Mouse (Mus musculus): ENCODE results near the gene Syt17.

Syt17 gene

DNA sequence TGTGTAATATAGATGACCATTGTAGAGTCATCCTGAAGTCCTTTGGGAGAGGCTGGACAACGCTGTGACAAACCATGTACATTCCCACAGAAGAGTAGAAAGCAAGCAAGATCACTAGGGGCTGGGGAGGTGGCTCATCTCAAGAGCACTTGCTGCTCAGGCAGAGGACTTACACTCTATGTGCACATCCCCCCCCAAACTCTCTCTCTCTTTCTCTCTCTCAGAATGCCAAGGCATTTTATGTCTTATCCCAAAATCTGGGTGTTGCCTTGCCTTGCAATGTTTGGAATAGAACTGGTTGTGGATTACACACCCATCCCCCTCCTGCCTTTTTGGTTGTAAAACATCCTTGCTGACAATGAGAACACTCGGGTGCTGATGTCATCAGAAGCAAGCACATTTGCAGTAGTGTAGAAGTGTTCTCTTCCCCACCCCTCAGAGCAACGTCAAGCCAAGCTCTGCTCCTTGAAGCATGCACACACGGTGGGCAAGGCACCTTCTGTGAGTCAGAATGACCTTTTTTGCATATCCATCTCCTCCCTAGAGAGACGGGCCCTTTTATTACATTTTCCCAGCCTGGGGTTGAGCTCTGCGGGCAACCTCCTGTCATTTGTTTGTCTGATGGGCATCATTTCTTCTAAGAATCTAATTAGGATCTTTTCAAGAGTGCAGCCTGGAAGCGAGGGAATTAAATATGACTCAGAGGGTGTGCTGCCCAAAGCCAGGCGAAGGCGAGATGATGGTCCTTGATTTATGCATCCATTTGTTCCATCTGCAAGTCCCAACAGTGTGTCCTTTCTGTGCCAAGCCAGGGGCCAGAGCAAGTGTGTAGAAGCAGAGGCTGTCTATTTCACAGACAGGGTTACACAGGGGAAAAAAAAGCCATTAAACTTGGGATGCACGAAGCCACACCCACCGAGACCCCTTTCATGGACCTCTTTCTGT lies 15.1 kb upstream of the Syt17 start:
- no peak for DNase-seq

DNA sequence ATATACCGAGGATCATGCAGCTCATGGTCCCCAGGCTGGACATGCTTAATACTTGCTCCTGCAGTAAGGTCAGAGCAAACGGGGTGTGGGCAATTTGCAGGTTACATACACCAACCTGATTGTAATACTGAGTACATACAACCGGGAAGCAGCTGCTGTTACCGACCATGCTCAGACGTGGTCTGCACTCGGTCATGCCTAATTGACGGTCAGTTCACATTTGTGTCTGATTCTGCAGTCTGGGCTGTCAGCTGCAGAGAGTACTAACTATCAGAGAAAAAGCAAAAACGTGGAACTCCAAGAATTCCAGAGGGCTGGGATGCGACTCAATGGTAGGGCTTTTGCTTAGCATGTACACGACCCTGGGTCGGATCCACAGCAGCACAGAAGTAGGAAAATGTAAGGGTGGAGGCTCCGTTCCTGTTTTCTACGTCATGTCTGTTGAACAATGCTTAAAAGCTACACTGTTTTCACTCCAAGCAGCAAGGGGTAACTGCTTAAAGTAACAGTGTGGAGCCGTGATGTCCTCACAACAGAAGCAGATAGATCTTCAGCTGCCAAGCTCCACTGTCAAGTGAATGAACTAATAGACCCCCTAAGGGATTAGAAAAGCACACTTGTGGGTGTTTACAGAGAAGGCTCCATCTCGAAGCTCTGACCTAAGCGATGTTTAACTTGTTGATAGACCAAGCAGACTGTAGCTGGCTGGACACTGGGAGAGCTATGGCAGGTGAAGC lies 13.5 kb upstream of the Syt17 start:
- DNase-seq: no peak

DNA sequence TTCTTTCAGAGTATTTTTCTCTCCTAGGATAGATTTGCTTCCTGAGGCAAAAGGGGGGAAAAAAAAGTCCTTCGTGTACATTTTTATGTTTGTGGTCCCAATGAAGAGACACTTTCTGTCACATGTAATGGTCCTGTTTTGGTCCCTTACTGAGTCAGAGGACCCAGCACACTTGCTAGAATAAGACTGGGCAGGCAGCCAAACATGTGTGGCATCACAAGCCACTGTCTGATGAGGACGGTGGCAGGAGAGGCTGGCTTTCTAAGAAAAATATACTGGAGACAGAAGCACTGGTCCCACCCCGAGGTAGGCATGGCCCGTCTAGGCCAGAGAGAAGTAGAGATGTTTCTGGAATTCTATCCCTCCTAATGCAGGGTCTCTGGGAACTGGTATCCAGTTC lies 5.7 kb upstream of the Syt17 start:
- no peak for DNase-seq

DNA sequence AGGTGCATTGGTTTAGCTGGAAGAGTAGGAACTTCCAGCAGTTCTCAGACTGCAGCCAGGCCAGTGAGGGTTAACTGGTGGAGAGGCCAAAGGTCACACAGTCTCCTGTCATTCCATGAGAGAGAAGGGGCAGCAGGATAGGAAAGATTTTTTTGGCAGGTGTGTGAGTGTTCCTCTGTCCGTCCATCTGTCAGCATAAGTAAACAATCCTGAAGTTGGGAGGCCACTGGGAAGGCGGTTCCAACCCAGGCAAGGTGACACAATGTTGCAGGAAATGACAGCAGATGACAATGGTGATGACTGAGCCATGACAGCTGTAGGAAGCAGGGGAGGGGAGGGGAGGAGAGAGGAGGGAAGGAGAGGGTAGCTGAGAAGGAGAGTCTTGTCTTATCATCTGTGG lies 4.9 kb upstream of the Syt17 start:
- DNase-seq: no peak

DNA sequence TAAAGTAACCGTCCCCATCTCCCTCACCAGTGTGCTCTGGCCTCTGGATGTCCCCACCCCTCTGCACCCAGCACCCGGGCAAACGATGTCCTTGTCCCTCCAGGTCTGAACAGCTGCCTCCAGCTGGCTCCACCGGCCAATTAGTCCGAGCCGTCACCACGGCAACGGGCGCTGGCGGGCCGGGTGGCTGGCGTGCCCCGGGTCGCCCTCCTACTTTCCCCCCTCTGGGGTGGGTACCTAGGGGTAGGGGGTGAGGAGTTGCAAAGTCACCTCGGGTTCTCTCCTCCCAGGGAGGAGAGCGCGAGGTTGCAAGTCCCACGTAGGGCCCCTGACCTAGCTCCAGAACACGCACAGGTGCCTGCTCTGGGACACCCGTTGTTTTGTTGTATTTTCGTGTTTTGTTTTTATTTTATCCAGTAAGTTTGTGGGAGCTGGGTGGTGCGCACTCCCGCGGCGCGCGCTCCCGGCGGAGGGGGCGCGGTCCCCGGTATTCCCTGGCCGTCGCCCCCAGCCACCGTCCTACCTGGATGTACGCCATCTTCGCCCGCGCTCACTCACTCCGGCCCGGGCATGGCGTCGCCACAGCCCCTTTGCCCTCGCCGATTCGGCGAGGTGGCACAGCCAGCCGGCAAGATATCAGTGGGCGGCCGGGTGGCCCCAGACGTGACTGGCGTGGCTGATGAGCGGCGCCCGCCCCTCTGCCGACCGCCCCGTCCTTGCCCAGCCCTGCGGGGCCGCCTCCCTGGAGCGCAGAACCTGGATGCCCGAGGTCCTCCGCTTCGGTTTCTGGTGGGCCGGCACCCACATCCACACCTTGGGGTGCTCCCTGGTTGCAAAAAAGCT lies 510 bp downstream of the Syt17 start:
- DNase-seq: peak; percentile 84 to 89

DNA sequence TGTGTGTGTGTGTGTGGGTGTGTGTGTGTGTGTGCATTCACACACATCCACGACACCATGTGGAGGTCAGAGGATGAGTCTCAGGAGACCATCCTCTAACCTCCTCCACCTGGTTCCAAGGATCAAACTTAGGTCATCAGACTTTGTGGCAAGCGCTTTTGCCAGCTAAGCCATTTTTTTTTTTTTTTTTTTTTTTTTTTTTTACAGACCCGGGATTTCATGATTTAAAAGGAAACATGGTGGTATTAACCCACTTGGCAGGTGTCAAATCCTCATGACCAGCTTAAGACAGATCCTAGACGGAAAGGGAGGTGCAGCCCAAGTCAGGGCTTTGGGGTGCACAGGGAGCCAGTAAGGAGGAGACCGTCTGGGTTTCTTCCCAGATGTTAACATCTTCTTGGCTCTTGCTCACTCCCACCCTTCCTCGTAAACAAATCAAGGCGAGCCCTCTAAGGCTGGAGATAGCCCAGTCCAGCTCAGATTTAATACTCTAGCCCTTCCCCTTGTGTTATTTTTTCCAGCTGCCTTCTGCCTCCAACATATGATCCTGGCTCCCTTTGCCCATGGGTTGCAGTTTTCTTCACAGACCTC lies 4.0 kb downstream of the Syt17 start:
- no peak for DNase-seq

DNA sequence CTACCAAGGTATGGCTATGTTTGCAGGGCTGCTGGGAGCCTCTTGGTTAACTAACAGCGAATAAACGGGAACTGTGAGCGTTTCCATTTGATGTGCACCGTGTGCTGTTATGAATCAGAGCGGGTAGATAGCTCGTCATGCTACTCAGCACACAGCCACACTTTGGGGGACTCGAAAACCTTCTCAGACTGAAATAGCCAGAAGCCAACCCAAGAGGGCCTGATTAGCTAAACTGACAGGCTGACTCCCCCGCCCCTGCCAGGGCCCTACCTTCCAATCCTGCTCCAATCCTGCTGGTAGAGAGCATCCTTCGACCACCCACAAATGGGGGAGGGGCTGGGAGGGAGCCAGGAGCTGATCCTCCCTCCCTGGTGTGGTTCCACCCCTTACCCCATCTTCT lies 4.7 kb downstream of the Syt17 start:
- DNase-seq: no peak

DNA sequence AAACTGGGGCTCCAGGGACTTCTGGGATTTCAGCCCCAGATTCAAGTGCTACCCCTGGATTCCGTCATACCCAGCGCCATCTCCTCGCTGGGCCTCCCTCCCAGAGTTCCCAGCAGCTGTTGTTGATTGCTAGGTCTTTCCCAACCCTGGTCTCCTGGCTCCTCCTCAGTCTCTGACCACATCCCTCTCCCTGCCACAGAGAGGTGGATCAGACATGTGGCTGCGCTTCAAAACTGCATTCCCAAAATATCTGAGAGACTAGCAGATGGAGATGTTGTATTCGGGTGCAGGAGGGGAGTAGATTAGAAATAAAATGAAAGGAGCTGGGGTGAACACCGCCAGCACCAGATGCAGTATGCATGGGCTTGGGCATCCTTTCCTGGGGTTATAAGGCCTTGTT lies 6.5 kb downstream of the Syt17 start:
- no peak for DNase-seq

DNA sequence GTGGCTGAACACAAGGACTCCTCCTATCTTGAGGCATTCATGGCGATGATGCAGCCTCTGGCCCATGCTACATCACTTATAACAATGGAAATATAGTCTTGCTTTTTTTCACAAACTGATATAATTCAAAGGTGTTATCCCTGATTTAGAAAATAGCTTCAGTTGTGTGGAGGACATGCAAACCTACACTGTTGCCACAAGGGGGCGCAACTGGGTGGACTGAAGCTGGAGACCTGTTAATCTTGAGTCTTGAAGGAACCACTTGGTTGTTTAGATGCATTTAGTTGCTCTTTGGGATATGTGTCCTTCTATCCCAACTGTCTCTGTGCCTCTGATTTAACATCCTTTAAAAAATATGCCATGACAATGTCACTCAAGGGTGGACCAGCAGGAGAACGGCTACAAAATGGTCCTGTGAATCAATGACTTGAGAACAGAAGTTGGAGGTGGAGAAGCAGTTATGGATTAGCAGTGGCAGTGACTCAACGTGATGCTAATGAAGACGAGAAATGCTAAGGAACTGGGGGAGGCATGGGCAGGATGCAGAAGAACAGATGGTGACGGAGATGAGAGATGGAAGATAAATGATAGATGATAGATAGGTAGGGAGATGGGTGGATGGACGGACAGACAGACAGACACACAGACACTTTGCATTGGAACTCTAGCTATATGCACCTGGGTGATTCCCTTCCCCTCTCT lies 10.8 kb downstream of the Syt17 start:
- DNase-seq: peak; percentile 65 to 68

DNA sequence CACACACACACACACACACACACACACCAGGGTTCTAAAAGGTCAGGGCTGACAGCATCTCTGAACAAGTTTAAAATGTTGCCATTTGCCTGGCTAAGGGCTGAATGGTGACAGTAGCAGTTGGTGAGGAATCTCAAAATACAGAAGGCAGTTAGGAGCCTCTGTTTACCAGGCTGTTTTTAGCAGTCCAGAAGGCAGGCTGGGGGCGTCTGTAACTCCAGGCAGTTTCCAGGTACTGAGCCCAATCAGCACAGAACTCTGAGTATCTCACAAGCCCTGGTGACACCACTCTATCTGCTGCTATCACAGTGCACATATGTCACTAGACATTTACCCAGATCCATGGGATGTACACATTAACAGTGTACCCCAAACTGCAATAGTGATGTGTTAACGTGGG lies 19.1 kb downstream of the Syt17 start:
- no peak for DNase-seq

DNA sequence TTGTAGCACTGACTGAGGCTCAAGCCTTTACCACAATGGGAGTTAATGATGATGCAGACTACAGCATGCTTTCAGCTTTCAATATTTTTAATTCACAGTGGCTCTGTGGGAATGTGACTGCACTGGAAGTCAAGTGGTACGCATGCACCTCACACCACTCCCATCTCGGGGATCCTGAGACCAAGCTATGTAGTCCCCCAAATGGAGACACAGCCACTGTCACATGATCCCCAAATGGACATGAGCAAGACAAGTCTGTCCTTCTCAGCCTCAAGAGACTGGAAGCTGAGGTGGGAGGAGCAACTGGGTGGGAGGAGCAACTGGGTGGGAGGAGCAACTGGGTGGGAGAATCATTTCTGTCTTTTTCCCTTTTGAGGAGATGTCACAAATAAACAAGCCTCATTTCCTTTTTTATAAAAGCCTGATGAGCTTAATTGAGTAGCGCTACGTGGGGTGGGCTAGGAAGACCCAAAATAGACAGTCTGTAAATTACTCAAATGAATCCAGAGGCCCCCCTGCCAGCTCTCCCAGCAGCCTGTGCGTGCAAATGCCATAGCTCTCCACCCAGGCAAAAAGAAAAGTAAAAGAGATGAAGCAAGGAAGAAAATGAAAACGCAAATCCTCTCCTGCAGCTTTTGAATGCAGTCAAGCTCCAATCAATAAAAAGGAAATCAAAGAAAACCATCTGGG lies 28.4 kb downstream of the Syt17 start:
- DNase-seq: no peak

DNA sequence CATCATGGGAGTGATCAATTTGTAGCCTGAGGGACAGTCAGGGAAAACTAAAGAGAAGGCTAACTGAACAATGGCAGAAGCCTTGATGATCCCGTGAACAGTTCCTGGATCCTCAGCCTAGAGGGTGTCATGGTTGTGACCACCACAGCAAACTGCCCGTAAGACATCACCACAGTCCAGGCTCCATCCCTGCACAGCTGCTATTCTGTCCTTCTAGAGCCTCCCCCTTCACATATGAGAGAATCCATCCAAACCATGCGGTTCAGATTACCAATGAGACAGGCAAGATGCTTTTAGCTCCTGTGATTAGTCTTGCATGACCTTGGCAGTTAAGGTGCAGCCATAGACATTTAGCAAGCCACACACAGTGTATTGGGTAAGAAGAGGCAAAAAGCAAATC lies 33.8 kb downstream of the Syt17 start:
- DNase-seq: no peak

DNA sequence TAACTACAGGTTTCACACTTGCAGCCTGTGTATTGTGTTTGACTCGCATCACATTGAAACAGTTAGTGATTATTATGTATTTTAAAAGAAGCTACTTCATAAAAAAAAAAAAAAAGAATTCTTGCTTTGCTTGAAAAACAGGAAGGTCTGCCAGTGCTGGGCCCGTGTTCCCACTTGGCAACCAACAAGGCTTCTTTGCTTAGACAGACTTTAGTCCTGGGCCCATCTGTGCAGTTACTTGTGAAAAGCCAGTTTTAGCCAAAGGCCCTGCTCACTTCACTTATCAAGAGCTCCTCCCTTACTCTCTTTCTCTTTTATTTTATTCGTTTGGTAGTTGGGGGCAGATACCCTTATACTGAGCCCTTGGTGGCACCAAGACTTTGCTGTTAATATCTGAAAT lies 36.1 kb downstream of the Syt17 start:
- no peak for DNase-seq

DNA sequence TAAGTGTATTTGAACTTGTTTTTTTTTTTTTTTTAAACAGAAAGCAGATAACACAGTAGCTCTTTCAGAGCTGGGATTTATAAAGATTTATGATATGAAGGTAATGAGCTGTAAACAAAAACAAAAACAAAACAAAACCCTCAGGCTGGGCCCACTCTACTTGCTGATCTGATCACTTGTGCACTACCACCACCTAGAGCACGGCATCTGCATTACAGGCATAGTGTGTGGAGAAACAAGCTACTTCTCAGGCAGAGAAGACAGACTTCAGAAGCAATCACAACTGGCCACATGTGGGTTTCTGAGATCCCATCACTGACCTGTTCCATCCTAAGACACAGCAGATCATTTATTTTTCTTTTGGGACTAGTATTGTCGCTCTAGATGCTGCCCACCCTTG lies 38.6 kb downstream of the Syt17 start:
- peak; percentile 13 to 24 for DNase-seq

DNA sequence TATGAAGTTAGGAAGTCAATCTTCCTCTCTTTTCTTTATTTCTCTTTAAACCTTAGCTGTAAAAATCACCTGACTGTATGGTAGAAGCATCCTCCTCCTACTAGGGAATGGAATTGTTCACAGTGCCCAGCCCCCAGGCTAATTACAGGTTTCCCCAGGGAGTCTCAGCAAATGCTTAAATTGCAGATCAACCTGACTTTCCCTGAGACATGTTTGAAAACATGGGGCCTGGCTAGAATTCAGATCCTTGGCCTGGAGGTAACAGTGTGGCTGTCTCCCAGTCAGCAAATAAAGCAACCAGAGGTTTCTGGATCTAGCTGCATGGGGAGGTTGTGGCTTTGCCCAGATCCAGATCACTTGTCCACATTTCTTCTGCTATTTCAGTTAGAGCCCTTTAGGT lies 42.8 kb downstream of the Syt17 start:
- no peak for DNase-seq

DNA sequence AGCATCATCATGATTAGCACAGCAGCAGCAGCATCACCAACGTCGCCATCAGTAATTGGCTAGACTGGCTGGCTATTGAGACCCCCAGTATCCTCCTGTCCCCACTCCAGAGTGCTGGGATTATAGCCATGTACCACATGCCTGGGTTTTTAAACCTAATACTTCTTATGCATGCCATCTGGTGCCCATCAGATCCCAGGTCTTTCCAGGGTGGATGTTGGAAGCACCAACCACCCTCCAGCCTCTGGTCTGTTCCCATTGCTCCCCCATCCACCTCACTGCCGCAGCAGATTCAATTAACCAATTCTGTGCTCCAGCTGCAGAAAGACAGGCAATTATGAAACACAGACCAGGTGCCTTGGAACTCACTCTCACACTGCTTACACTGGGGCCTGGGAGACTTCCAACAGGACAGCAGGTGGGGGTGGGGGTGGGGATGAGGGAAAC lies 45.4 kb downstream of the Syt17 start:
- DNase-seq: no peak

DNA sequence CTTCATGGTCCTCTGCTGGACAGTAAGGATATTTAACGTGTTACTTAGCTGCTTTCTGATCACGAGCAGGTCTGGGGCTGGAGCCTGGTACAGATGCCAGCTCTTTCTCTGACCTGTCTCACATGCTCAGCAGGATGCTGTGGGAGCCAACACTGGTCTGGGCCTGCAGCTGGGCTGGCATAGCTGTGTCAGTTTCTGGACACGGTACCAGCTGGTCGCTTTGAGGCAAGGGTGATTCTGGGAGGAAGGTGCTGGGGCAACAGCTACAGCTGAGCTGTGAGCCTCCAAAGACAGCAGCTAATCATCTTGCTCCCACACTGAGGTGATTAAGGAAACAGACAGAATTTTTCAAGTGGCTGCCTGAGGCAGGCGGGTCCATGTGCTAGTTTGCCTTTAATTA lies 46.1 kb downstream of the Syt17 start:
- DNase-seq: no peak

DNA sequence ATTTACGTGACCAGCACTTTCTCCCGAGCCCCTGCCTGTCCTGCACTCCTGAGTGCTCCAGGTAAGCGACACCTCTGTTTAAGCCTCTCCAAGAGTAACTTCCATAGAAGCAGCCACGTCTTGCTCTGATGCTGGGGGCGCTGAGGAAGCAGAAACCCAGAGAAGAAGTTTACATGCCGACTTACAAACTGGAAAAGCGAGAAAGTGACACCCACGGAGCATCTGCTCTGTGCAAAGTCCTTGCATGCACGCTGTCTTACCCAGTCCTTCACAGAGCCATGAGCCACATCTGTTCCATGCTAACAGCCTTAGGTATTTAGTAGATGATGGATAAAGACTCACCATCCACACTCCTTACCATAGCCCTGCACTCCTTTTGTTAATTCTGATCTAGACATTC lies 48.3 kb downstream of the Syt17 start:
- DNase-seq: no peak

DNA sequence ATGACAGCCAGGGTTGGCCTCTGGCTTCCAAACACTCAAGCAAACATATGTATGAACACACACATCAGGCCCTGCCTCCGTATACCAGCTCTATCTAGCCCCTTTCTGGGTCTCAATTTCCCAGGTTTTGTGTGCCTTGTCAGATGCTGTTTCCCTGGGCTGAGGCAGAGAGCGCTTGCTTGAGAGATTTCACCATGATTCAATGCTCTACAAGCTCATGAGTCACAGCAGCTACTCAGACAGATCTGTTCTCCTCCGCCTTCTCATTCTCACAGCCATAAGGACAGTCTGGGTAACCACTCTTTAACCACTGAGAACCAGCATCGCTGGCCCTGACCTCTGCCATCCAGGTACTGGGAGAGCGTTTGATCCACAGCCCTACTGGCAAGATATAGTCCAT lies 57.3 kb downstream of the Syt17 start:
- DNase-seq: no peak

DNA sequence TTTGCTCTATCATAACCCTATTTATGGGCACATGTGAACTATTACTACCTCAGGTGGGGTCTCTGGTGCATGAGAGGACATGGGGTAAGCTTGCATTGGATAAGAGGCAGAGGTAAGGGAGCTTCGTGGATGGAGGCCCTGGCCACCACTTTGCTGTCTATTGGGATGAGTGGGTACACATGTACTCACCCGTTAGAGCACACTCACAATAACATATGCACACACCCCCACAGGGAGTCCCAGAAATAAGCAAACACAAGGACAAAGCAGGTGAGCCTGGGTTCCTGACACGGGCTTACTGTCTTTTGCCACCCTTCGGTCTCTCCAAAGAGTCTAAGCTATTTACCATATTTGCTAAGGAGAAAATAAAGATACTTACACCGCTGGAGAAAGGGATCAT lies 67.0 kb downstream of the Syt17 start:
- DNase-seq: no peak

DNA sequence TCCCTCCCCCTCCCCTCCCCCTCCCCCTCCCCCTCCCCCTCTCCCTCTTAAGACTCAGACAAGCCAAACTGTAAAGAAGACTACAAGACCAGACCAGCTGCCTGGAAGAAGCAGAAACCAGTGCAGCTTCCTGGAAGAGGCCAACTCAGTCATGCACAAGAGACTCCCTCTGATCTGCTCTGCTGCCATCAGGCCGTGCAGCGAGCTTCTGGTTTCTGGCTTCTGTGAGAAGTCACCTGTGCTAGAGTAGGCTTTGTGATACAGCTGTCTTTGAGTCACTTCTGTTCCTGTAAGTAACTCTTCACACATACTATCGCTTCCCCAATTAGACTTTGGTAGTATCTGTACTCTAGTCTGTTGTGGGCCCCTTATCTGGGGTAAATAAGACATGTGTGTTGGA lies 68.0 kb downstream of the Syt17 start:
- DNase-seq: no peak

DNA sequence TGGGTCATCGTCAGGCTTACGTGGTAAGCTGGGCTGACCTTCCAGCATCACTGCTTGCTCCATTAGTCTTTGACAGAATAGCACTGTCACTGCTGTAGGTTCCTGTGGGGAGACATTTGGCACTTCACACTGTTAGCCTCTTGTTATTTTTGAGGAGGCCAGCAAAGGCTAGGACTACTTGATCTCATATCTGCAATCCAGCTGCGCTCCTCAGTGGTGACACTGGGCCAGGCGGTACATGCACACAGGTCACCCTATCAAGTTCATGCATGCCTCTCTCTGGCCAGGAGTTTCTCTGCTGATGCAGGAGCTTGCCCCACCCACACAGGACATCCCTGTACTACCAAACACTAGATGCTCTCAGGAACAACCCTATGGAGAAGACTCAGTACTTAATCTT lies 71.4 kb downstream of the Syt17 start:
- no peak for DNase-seq
